Mouse (Mus musculus) thymus, postnatal 14 days (tissue): ENCODE data around the gene Cyb5rl.
"Not testable (repeated sequence)": the region's sequence is repeated elsewhere in the genome, so short reads cannot be mapped to it uniquely, and the experiment has no call there.

ENCODE experiments used
- DNase-seq: peaks from one replicate; pipeline ENCODE4 v3.0.0; 2021

The Cyb5rl gene

DNA sequence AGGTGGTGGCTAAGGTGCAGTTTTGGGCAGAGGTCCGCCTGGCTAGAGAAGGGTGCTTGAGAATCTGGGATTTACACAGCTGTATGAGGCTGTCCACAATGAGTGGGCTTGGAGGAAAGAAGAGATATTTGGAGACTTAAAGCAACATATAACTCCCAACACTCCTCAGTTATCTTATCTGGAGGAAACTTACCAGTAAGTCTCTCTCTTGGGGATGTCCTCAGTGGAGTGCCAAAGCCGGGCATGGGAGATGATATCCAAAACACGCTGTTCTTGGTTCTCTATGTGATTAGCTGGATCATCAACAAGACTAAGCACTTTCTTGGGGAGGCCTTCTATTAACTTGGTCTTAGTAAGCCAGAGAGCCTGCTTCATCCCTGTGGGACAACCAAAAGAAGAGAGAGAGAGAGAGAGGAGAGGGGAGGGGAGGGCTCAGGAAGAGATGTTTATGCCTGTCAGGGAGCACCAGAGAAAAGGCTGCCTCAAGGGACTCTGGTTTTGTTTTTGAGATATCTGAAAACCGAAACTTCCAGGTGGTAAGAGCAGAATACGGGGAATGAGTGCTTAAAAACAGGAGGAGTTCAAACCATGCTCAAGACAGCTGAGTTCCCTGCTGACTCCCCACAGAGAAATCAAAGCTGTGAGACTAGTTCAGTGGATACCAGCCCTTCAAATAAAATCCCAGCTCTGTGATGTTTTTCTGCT, 2.2 kb upstream of the Cyb5rl start:
- no peak for DNase-seq

DNA sequence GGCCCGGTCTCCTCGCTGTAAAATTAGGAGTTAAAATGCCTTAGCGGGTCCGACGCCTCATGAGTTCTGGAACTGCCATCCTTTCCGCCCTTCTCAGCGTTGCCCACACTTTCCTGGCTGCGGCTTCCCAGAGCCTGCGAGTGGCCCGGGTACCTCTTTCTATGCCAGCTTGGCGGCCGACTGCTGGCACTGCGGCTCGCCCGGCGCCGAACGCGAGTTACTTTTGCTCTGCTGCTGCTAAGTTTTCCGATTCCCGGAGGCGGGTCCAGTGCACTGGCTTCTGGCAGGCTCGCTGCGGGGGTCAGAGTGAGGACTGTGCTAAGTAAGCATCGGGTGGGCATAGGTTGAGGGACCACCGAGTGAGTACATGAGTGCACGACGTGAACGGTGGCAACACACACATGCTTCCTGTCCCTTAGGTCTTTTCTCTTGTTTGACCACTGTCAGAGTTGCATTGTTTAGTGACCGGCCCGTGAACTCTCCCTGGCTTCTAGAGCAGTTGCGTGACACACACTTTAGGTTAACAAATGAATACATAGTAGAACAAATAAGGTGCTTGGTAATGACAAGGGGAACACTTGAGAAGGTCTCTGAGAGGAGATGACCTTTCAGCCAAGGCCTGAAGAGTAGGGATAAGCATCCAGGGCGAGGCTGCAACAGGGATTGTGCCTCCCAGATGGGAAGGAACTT, 508 bp downstream of the Cyb5rl start:
- DNase-seq = no peak

DNA sequence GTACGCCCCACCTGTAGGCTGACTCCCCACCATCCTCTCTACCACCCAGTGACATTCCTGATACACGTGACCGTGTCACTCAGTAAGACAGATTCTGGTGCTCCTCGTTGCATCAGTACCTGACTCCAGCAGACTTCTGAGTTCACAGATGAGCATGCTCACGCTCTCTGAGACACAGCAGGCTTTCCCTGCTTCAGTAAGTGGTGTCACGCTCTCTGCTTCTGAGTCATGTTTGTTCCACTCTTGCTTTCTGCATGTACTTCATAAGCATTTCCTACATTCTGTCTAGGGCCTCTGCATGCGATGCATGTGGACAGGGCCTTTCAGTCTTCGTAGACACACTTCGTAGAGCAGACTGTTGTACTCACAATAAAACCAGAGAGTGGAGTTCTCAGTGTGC, 5.6 kb downstream of the Cyb5rl start:
- no peak for DNase-seq

DNA sequence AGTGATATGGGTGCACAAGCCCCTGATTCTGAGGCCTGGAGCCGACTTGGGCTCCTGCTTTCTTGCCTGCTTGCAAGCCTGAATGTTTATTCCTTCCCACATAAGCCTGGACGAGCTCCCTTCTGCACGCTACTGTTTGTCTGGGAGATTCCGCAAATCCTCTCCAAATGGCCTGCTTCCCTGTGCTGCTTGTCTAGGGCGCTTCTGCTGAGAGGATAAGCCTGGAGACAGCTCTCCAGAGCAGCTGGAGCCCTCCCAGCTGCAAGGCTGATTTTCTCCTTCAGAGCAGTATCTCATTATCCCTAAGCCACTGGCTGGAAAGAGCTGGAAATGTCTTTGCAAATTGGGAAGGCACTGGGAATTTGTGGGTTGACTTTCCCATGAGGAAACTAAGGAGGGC, 8.7 kb downstream of the Cyb5rl start:
- no peak for DNase-seq

DNA sequence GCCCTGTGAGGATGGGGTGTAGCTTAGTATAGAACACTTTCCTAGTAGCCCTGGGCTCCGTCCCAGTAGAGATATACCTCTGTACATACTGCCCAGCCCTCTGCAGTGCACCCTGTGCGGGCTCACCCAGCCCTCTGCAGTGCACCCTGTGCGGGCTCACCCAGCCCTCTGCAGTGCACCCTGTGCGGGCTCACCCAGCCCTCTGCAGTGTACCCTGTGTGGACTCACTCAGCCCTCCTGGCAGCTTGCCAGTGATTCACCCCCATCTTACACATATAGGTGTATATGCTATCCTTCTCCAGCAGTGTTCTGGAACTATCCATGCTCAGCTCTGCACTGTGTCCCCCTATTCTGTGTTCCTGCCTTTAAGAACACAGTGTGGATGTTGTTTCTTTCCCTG, 12.1 kb downstream of the Cyb5rl start:
- DNase-seq = no peak

DNA sequence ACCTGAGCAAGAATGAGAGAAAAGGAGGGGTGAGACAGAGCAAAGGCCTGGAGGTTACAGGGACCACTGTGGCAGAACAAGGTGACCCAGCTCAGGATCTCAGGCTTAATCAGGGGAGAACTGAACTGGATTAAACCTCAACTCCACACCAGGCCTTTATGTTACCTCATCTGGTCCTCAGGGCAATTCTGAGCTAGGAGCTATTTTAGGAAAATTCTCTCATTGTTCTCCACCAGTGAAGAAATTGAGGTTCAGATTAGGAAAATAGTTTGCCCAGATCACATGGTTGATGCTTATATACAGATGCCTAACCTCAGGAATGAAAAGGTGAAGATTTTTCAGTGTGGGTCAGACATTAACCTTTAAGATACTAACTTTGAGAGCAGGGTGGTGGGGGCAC, 12.9 kb downstream of the Cyb5rl start:
- no peak for DNase-seq

DNA sequence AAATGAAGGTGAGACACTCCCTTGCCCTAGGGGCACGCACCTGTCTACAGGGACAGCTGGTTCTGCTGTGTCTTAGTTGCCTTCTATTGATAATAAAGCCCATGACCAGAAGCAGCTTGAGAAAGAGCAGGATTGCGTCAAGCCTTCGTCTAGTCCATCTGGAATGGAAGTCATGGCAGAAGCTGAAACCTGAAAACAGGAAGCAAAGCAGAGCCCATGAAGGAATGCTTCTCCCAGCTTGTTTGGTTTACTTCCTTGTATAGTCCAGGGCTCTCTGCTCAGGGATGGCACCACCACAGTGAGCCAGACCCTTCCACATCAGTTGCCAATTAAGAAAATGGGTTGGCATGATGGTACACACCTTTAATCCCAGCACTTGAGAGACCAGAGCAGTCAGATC, 15.4 kb downstream of the Cyb5rl start:
- DNase-seq = no peak

DNA sequence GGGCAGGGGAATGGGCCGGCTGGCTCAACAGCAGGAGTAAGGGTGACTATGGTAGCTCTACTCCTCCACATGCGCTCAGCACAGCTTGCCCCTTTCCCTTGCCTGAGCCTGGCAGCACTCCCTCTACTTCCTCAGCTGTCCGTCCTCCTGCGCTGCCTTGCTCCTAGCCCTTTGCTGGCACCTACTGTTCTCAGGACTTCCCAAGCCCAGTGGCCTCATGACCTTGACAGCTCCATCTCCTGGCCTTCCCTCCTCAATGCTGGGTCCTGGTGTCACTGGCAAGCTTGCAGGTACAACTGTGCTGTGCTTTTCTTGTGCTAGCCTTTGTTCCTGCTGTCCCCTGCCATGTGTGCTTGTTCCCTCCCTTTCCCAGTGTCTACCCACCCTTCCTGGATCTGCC, 16.3 kb downstream of the Cyb5rl start:
- DNase-seq = no peak

DNA sequence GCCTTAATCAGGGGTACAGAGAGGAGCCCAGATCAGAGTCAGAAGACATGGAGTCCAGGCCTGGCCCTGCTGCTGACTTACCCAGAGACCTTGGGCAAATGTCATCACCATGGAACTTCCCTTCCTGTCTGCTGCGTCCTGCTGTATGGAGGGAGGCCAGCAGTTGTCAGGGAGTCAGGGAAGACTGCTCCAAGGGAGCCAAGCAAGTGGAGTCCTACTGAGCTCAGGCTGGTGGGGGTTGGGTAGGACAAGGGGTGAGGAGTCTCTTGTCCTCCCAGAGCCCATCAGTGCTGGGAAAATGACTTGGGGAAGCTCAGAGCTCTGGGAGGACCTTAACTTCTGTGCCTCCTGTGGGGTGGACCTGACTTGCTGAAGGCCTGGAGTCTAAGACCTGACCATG, 17.6 kb downstream of the Cyb5rl start:
- no peak for DNase-seq

DNA sequence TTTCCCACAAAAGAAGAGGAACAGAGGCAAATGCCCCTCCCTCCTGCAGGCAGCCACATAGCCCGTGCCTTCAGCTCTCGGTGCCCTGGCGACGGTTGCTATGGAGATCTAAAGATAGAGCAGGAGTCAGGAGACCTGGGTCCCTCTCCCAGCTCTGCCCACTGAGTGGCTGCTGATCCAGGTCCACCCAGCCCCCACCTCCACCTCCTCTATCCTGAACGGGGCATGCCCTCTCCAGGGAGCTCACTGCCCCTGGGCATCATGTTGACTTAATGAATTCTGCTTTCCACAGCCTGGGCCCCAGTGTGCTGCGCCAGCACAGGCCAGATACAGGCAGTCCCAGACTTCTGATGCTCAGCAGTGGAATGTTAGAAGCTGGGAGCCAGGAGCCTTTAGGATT, 18.1 kb downstream of the Cyb5rl start:
- no peak for DNase-seq

DNA sequence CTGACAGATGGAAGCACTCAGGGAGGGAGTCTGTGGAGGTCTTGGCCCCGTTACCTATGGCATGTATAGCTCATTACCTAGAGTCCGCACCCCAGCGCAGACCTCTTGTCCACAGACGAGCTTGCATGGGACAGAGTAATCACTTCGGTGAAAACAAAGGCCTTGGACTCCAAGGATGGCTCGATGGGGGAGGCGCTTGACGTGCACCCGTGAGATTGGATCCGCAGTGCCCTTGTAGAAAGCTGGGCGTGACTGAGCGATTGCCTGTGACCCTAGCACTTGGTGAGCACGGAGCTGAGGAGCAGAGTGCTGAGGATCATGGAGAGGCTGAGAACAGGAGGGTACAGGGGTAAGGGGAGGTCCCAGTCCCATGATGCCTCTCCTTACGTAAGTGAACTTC, 24.9 kb downstream of the Cyb5rl start:
- DNase-seq = no peak

DNA sequence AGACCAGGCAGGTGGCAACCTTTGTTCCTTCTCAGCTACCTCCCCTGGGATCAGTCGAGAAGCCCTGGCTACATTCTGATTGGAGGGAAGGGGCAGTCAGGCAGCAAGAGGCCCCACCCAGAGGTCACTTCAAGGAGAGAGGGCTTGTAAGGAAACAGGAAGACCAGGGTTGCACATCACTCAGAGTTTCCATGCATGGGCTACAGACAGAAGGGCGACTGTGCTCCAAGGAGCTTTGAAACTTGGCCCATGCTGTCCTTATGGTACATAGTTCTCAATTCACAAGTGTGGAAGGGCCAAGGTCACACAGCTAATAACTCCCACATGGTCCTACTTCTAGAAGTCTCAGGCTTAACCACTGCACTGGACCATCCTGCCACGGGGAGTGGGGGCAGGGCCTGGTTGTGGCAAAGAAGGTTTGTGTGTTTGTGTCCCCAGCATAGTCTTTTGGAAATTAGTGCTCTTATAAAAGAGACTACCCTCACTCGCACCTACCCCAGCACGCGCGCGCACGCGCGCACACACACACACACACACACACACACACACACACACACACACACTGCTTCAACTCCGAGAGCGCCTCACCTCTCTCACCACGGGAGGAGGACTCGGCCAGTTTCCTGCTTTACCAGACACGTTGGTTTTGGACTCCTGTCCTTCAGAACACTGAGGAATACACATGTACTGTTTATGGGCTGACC, 27.8 kb downstream of the Cyb5rl start:
- DNase-seq = no peak

DNA sequence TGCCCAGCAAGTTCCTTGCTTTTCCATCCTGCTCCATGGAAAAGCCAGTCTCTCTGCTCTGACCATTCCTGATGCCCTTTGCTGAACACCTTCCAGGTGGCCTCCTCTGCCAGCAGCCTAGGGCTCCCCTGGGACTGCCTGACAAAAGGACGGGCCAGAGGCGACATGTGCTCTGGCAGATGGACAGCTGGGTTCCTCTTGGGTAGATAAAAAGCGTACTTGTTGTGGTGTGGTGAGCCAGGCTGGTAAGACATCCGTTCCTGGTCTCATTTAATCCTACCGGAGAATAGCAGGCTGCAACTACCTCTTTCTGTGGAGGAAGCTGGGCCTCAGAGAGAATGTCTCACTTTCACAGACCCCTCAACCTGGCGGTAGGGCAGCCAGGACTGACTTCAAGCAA, 29.3 kb downstream of the Cyb5rl start:
- no peak for DNase-seq

DNA sequence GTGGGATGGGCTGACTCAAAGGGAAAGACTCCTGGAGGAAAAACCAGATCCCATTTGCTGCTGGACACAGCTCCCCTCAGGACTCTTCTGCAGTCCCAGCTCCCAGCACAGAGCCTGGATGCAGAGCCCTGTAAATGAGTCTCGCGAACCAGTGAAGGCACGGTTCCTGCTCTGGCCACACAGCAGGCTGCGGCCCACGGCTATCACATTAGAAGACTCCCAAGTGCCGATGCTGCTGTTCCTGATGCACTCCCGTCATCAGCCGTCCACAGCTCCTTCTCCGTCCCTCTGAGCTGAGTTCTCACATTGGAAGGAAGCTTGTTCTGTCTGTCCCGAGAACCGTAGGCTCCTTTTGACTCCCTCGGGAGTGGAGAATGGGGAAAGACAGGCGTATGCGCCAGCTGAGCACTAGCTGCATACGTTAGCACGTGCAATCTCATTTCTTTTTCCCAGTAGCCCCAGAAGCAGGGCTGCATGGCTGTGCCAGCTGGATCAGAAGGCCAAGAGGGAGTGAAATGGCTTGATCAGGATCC, 30.1 kb downstream of the Cyb5rl start, which contains the start of gene Cdcp2:
Cdcp2 (plus strand) TSS at position 51 of the 533 bp plus-strand sequence.
- no peak for DNase-seq

DNA sequence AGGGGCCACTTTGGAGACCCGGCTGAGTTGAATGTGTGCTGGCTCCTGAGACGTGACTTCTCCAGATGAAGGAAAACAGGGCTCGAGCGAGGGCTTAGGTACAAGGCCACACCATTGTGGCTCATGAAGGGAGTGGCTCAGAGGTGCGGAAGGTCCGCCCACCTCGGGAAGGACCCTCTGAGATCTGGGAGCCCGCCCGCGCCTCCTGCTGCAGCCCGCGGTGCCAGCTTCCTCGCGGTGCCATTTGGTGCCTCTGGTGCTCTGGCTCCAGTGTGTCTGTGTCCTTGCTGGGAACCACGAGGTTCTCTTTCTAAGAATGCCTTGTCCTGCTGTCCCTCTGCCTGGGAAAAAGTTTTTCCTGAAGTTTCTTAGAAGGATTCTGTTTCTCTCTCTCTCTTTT, 31.1 kb downstream of the Cyb5rl start:
- DNase-seq = peak; percentile 8

DNA sequence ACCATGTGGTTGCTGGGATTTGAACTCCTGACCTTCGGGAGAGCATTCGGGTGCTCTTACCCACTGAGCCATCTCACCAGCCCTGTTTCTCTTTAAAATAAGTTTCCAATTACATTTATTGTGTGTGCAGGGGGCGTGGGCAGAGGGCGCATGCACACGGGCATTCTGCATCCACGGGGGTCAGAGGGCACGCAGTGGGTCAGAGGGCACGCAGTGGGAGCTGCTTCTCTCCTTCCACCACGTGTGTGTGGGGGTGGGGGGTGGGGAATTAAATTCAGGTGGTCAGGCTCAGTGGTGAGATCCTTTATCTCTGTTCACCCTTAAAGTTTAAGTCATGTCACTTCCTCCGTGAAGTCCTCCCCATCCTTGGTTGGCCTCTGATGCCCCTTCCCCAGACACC, 31.6 kb downstream of the Cyb5rl start:
- no peak for DNase-seq

DNA sequence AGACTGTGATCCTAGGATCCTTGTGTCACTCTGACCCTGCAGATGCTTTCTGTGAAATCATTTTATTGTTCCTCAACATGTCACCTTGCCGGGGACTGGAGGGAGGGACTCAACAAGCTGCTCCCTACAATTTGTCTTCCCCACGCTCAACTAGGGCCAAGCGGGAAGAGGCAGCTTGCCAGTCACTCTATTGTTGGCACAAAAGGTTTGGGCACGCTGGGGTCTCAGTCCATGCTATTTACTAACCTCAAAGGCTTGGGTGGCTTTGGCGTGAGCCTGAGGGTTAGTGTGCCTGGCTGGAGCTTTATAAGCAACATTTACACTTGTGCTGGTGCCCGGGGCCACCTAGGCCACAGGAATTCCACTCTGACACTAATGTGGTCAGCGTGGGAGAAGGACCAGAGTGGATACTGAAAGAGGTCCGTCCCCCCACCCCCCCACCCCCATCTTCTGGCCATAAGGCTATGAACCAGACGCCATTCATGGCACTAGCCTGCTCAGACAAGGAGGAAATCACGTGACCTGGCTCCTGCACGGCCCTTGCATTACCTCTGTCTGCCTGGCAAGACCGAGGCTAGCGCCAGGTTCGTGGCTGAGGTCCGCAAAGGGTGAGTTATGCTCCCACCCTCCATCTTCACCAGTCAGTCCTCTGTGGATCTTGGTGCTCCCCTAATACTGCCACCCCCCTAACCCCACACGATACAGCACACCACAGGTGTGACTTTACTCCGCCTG, 32.2 kb downstream of the Cyb5rl start:
- DNase-seq = peak; percentile 10

DNA sequence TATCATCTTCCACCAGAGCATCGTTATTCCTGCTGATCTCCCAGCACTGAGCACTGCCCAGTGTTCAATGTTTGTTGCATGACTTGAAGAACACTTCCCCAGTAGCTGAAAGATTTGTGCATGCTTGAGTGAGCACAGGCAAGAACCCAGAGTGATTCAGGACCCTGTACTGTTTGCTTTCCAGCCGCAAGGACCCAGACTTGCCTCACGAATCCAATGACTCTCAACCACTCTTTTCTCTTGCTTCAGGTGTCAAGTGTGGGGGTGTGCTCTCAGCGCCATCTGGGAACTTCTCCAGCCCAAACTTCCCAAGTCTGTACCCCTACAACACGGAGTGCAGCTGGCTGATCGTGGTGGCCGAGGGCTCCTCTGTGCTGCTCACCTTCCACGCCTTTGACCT, 35.4 kb downstream of the Cyb5rl start:
- DNase-seq = no peak

DNA sequence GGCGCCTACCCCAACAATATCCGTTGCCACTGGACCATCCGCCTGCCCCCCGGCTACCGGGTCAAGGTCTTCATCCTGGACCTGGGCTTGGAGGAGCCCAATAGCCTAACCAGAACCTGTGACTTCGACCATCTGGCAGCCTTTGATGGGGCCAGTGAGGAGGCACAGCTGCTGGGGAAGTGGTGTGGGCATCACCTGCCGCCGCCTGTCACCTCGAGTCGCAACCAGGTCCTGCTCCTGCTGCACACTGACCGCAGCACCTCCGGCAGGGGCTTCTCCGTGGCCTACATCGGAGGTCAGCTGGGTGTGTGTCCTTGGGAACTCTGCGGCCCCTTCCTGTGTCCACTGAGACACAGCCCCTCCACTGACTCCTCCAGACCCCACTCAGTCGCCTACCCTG, 40.0 kb downstream of the Cyb5rl start:
- DNase-seq = no peak

DNA sequence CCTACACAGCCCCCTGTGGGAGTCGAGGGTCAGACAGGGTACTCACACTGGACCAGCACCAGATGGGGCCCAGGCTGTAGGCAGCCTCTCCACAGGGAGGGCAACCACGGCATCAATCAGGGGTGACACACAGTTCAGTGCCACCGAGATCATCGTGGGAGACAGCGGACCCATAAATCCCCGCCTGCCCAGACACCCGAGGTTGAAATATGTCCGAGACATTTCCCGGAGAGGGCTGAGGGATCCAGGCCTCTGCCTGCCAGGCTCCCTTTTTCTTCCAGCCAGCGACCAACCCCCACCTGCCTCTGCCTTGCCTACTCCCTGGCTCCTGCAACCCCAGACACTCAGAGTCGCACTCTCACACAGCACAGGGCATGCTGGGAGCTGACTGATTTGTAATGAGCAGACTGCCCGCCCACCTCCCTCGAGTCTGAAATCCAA, 41.5 kb downstream of the Cyb5rl start:
- DNase-seq = no peak

DNA sequence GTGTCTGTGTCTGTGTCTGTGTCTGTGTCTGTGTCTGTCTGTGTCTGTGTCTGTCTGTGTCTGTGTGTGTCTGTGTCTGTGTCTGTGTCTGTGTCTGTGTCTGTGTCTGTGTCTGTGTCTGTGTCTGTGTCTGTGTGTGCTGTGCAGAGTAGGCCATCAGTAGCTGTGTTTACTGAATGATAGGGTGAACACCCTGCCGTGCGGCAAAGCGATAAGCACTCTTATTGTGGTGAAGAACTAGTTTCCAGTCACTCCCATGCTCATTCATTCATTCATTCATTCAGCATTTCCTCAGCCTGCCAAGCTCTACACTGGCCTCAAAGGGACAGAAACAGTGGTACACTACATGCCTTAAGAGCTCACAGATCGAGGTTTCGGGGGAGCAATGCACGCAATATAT, 42.4 kb downstream of the Cyb5rl start:
- not testable (repeated sequence) for DNase-seq

DNA sequence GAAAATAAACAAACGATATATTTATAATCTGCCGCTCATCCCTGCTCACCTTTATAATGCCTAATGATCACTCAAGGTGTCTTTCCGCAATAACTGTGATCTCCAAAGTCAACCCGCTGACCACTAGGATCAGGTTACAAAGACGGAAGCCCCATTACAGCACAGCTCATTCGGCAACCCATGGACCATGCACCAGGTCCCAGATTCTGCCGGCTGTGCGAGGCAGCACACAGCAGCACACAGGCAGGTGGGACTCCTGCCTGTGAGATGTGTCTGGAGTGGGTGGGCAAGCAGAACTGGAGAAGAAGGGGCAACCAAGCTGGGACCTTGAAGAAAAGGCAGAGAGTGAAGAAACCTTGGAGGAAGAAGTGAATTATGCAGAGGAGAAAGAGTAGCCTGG, 47.5 kb downstream of the Cyb5rl start:
- no peak for DNase-seq

DNA sequence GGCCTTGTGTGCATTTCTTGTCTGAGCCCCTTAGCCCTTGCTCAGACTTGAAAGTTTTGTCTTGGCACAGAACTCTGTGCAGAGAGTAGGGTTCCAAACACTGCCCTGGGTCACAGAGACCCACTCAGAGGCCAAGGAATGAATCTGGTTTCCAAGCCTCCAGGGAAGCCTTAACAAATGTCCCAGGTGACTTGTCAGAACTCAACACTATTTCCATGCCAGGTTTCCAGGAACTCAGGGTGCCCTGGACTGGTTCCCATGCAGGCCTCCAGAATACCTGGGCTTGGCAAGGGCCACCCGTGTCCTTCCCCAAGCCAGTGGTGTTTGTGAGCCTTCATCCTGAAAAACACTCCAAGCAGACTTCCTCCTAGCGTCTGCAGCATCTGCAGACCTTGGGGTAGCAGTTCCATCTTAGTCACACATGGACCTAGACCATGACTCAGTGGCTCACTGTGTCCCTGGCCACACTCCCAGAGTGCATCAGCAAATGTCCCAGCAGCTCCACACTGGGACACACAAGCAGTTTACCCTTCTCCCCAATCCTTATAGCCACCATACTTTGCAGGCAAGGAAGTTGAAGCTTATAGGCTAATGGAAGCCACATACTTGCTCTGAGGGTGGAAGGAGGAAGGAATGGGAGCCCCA, 51.1 kb downstream of the Cyb5rl start:
- no peak for DNase-seq
